Mouse (Mus musculus) forelimb bud, embryonic 11.5 days (tissue): ENCODE results near the gene Anxa6.
A peak's percentile ranks its signal among the peaks of the same experiment; 100 is the strongest.

Experiments
- DNase-seq: peaks from one replicate; pipeline ENCODE4 v3.0.0-alpha.2; 2012; ENCODE audit warnings: low read depth, low spot score

Gene Anxa6

GRCm38 (mm10) chr11:55031211-55031990 is 1.8 kb downstream of the Anxa6 start:
- no peak for DNase-seq

DNA sequence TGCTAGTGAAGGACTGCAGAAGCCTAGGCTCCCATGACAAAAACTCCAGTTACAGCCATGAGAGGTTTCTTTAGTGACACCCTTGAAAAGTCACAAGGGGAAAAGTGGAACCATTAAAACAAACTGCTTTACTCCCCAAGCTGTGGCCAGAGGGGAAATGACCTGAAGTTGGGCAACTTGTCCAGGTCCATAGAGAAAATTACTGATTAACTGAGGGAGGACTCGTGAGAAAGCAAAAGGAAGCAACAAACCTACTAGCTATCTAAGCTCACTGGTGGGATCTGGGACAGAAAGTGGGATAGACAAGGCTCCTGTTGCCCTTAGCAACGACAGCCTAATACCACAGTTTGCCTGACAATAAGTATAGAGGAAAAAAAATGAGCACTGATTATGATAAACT is 4.7 kb downstream of the Anxa6 start:
- DNase-seq: no peak

DNA sequence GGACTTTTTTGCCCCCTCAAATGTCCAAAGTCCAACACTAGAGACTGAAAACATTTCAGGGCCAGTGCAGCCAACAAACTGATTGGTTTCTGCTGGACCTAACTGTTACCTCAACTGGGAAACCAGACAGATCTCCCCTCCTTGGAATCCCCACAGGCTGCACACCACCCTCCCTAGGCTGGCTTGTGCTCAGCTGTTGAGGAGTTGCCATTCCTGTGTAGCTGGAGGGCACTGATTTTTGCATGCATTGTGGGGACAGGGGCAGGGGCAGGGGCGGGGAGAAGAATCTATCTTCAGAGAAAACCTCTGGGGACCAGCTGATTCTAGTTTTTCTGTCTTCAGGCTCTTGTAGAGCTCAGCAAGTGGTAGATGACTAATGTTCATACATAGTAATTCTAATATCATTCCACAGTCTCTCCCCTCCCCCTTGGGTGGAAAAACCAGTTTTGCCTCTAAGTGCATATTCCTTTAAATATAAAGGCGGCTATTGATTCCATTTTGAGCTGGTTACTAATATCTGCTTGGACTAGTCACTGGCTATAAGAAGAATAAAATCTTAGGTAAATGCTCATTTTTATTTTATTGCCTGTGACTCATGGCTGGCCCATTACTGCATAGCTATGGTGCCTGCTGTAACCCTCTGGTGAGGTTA is 5.9 kb downstream of the Anxa6 start:
- no peak for DNase-seq

DNA sequence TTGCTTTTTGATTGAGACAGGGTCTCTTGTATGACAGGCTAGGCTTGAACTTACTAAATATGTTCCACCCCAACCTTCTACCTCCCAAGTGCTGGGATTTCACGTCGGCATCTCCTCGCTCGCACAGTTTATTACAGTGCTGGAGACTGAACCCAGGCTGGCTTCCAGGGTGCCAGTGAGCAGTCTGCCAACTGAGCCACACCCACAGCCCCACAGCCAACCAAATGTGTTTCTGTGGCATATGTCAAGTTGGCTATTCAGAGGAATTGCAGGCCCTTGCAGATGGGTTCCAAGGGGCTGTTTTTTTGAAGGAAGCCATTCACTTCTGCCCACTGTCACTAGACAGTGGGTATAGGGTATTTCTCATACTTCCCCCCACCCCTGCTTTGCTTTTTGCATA is 7.3 kb downstream of the Anxa6 start:
- DNase-seq: no peak

DNA sequence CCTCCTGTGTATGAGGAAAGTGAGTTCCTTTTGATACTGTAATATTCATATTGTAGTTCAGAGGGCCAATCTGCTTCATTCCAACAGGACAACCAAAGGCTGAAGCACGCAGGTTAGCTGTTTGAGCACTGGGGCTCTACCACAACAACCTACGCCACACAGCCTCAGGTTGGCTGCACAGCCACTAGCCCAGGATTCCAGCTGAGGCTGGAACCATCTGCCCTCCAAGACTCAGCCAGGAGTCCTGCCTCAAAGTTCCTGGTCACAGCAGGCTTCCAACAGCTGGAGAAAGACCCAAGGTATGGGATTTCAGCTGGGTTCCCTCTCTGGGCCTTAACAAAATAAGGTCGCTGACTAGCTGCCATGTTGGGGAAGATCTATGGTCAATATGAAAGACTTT is 9.7 kb downstream of the Anxa6 start:
- DNase-seq: no peak

DNA sequence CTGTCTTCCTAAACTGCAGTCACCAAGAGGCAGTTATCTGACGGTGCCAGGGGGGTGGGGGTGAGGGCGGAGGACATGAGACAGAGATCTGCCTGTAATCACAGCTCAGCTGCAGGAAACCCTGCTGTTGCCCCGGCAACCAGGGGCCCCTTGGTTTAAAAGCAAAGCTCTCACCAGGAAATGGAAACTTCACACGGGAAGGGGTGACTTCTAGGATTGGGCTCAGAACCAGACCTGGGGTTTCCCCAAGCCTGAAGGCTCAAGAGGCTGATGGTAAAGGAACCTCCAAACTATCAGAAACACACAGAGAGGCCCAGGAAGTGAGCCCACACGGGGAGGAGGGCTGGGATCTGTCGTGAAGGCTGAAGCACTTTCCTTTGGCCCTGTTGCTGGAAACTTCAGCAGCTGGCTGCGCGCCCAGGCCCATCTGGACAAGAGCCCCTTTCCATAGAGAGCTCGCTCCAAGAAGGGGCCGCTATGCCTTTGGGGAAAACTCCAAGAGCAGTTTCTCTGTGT is 10.1 kb downstream of the Anxa6 start:
- peak; percentile 68 for DNase-seq

DNA sequence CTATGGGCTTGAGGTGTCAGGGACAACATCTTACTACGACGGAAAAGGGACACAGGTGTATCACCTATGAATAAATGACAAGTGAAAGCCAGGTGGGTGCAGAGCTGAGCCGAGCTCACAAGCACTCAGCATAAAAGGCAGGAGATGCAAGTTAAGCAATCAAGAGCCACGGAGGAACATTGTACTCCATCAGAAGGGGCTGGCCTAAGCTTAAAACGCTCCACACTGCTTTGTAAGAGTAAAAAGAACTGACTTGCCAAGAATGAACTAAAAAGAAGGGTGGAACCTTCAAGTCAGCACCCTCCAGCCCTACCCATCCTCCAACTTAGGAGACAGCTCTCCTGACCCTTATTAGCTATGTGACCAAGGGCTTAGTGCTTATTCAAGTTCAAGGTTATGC is 10.7 kb downstream of the Anxa6 start:
- no peak for DNase-seq

GRCm38 (mm10) chr11:55021859-55022258 is 11.4 kb downstream of the Anxa6 start:
- DNase-seq: no peak

- DNase-seq: no peak
Observed at GRCm38 (mm10) chr11:55021458-55021857, 11.8 kb downstream of the Anxa6 start.

DNA sequence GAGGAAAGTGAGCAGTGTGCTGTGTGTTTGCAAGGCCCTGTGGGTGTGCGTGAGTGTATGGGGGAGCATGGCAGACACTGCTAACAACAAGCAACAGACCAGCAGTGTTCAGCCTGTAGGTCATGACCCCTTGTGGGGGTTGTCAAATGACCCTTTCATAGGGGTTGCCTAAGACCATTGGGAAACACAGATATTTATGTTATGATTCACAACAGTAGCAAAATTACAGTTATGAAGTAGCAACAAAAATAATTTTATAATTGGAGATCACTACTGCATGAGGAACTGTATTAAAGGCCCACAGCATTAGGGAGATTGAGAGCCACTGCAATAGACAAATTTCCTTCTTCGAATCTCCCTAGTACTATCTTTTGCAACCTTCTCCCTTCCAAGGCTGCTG is 13.5 kb downstream of the Anxa6 start:
- DNase-seq: no peak

- no peak for DNase-seq
Observed at GRCm38 (mm10) chr11:55018034-55018433, 15.2 kb downstream of the Anxa6 start.

DNA sequence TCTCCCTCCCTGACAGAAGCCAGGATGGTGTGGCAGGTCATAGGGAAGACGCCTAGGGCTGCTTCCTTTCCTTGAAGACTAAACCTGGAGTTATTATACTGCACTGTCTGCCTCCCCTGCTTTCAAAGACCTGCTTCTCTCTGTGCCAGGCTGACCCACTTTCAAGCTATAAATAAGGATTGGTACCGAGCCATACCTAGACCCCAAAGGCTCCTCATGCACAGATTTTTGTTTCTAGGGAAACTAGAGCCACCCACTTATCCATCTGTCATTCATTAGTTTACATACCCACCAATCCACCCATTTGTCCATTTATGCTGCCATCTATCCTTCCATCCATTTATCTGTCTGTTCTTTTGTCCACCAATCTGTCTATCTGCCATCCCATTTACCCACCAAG is 16.0 kb downstream of the Anxa6 start:
- DNase-seq: no peak

- no peak for DNase-seq
Observed at GRCm38 (mm10) chr11:55016758-55017157, 16.5 kb downstream of the Anxa6 start.

- DNase-seq: no peak
Observed at GRCm38 (mm10) chr11:55015831-55016241, 17.4 kb downstream of the Anxa6 start.

- DNase-seq: no peak
Observed at GRCm38 (mm10) chr11:55015264-55015663, 18.0 kb downstream of the Anxa6 start.

GRCm38 (mm10) chr11:55013802-55014201 is 19.4 kb downstream of the Anxa6 start:
- DNase-seq: no peak

DNA sequence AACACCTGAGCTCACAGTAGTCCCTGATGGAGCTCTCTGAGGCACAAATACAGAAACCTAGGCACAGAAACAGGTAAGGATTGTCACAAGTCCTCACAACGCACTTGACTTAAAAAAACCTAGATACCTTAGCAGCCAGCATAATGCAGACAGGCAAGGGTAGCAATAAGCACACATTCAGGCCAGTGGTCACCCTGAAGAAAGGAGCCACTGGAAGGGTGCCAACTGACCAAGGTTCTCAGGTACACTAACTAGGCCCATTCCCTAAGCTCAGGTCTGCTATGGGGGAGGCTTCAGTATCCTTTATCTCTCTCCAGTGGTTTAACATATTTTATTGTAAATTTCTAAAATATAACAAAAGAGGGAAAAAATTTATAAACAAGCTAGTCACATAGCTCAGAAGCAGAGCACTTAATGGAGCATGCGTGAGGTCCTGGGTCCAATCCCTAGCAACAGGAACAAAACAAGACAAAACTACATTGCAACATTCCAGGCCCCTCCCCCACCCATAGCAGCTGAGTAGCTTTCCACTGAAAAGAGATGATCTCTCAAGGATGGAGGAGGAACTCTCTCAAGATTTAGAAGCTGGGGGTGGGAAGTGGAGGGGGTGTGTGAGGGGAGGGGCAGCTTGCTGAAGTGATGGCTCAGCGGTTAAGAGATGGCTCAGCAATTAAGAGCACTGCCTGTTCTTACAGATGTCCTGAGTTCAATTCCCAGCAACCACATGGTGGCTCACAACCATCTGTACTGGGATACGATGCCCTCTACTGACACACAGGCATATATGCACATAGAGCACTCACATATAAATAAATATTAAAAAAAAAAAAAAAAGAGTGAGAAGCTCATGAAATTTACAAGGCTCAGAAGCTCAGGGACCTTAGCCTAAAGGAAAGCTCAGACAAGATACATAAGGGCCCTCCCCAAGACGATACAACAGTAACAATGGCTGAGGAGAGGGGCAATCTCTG is 20.4 kb downstream of the Anxa6 start:
- DNase-seq: no peak

DNA sequence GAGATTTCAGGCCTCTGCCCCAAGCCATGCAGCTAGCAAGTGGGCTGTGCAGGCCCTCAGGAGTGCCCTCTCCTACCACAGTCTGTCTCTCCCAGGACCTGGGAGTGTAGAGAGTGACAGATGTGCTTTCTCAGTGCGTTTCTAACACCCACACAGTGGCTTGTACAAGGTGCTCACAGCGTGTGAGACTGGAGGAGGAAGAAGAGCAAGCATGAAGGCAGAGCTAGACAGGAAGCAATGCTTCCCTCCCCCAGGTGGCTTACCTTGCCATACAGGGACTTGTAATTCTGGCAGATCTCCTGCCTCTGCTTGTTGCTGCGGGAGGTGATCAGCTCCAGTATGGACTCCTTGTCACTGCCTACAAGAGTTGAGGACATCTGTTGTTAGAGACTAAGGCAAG is 21.8 kb downstream of the Anxa6 start:
- DNase-seq: no peak

DNA sequence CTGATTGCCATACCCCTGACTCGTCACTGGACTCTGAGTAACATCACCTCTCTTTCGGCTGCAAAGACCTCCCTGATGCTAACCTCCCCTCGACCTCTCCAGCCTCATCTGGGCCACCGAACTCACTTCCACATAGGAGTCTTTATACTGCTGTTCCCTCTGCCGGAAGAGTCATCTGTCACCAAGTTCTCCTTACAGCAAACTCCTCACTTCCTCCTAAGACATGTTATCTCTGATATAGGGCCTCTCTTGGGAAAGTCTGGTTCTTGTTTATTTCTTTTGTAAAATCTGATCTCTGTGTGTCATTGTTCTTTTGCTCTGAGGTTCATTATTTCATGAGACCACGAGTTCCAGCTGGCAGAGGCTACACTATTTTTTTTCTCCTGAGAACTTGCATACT is 25.0 kb downstream of the Anxa6 start:
- no peak for DNase-seq

GRCm38 (mm10) chr11:55005684-55006083 is 27.6 kb downstream of the Anxa6 start:
- no peak for DNase-seq

- no peak for DNase-seq
Observed at GRCm38 (mm10) chr11:55004970-55005502, 28.2 kb downstream of the Anxa6 start.

DNA sequence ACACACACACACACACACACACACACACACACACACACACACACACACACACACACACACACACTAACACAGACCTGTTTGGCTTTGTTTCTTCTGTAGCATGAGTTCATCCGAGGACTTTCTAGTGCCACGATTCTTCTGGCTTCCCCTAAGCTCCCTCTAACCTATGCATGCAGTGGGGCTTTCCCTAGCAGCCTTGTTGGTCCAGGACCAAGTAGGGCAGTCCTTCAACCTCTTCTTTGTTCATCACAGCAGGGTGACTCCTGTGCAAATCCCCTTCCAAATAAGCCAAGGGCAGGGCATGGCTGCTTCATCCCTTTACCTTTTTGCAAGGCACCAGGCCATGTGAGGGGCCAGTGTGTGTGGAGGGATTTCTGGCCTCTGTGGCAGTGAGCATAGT is 34.5 kb downstream of the Anxa6 start:
- no peak for DNase-seq
